Mouse (Mus musculus) midbrain, embryonic 13.5 days (tissue): ENCODE measurements at regions not wholly inside any gene's neighbourhood (a gene's known extent, or its start where the extent isn't known, plus 50 kb on each side); places are given as distances from the start of the nearest gene placed in this dataset.

Source experiments
- ATAC-seq: fragments of 200-750 bp; cut with Nextera tagmentation; 2 replicates; pipeline ENCODE4 v1.8.0; 2017; ENCODE audit warnings: mild to moderate bottlenecking, moderate TSS enrichment, moderate library complexity
- H3K27ac ChIP-seq: fragments of 300-500 bp; sonication (generic); 2 replicates; pipeline ENCODE4 v1.5.1; 2015; ENCODE audit warnings: inconsistent platforms, mild to moderate bottlenecking, moderate library complexity
- H3K27me3 ChIP-seq: fragments of 300-500 bp; sonication (generic); 2 replicates; pipeline ENCODE4 v1.6.1; 2015; ENCODE audit warnings: mild to moderate bottlenecking, inconsistent platforms
- H3K36me3 ChIP-seq: fragments of 300-500 bp; sonication (generic); 2 replicates; pipeline ENCODE4 v1.6.1; 2015; ENCODE audit warnings: mild to moderate bottlenecking, inconsistent platforms
- H3K4me1 ChIP-seq: fragments of 300-500 bp; sonication (generic); replicated peaks from 2 replicates; pipeline ENCODE4 v1.6.1; 2015; ENCODE audit warnings: inconsistent platforms
- H3K4me2 ChIP-seq: fragments of 300-500 bp; sonication (generic); replicated peaks from 2 replicates; pipeline ENCODE4 v1.6.1; 2015; ENCODE audit warnings: moderate library complexity, mild to moderate bottlenecking, inconsistent platforms
- H3K4me3 ChIP-seq: fragments of 300-500 bp; sonication (generic); replicated peaks from 2 replicates; pipeline ENCODE4 v1.5.1; 2015; ENCODE audit warnings: mild to moderate bottlenecking, inconsistent platforms
- H3K9ac ChIP-seq: fragments of 300-500 bp; sonication (generic); replicated peaks from 2 replicates; pipeline ENCODE4 v1.6.1; 2015; ENCODE audit warnings: mild to moderate bottlenecking, inconsistent platforms
- H3K9me3 ChIP-seq: fragments of 300-500 bp; sonication (generic); 2 replicates; pipeline ENCODE4 v1.6.1; 2016; ENCODE audit warnings: mild to moderate bottlenecking, inconsistent platforms
- WGBS: fragments of 180-500 bp; shearing (Covaris S2); methylation state at CpG from one replicate; pipeline ENCODE4 v1.1.7; 2015; 5-methylcytosine and 5-hydroxymethylcytosine counted together

GRCm38 (mm10) chr13:28787331-28787643 lies 166.2 kb downstream of the Sox4 start:
- WGBS, result 22% methylated on average over 3 of the region's 3 CpGs
- Histone ChIP-seq H3K27me3 (no peaks in the 10 kb centered on the region), H3K36me3 (no peaks in the 10 kb centered on the region), H3K4me1 (peaks cover 64% of the 10 kb centered on the region), H3K4me3 (no peak overlapping the region), H3K27ac (peak overlapping the region; percentile 71), H3K9me3 (no peaks in the 10 kb centered on the region), H3K4me2 (peak overlapping the region; percentile 26), H3K9ac (no peak overlapping the region)
- ATAC-seq, result no peak

- 10% methylated on average over 9 of the region's 9 CpGs for WGBS
- no peaks in the 10 kb centered on the region for H3K36me3 ChIP-seq
- H3K9me3 ChIP-seq, result no peaks in the 10 kb centered on the region
- peaks cover 65% of the 10 kb centered on the region for H3K4me1 ChIP-seq
- H3K4me2 ChIP-seq, result peak overlapping the region; percentile 26
- H3K9ac ChIP-seq, result no peak overlapping the region
- H3K27me3 ChIP-seq, result no peaks in the 10 kb centered on the region
- H3K4me3 ChIP-seq, result no peak overlapping the region
- peak; percentile 21; the same call in 1 of the 2 replicates for ATAC-seq
- H3K27ac ChIP-seq, result peak overlapping the region; percentile 71
These were observed 166.7 kb downstream of the Sox4 start for GRCm38 (mm10) chr13:28786629-28787330.

GRCm38 (mm10) chr13:28782497-28783246 lies 170.8 kb downstream of the Sox4 start:
- no peaks in the 10 kb centered on the region for H3K9me3 ChIP-seq
- H3K9ac ChIP-seq, result peak overlapping the region; percentile 52; the same call in 1 of the 2 replicates
- H3K4me3 ChIP-seq, result no peak overlapping the region
- 4% methylated on average over 10 of the region's 10 CpGs for WGBS
- peak overlapping the region; percentile 15 for H3K4me2 ChIP-seq
- no peaks in the 10 kb centered on the region for H3K27me3 ChIP-seq
- peak; percentile 61; the same call in 1 of the 2 replicates for ATAC-seq
- peak overlapping the region; percentile 94 for H3K27ac ChIP-seq
- no peaks in the 10 kb centered on the region for H3K36me3 ChIP-seq
- H3K4me1 ChIP-seq, result peaks cover 81% of the 10 kb centered on the region

- Histone ChIP-seq H3K9me3 (no peaks in the 10 kb centered on the region), H3K27ac (peak overlapping the region; percentile 94), H3K4me1 (peaks cover 78% of the 10 kb centered on the region), H3K27me3 (no peaks in the 10 kb centered on the region), H3K4me2 (peak overlapping the region; percentile 15), H3K4me3 (no peak overlapping the region), H3K36me3 (no peaks in the 10 kb centered on the region), H3K9ac (peak overlapping the region; percentile 52)
- peak; percentile 69 for ATAC-seq
- 5% methylated on average over 5 of the region's 5 CpGs for WGBS
These were observed 171.4 kb downstream of the Sox4 start for GRCm38 (mm10) chr13:28782081-28782480.

- WGBS, result 10% methylated on average over 5 of the region's 5 CpGs
These were observed 171.9 kb downstream of the Sox4 start for GRCm38 (mm10) chr13:28781660-28782059.

GRCm38 (mm10) chr13:28780462-28780861 lies 173.1 kb downstream of the Sox4 start:
- Histone ChIP-seq H3K27ac (peak overlapping the region; percentile 27; the same call in 1 of the 2 replicates), H3K4me1 (peaks cover 75% of the 10 kb centered on the region)

More at GRCm38 (mm10) chr13:28781660-28782059, 171.9 kb downstream of the Sox4 start:
- no peaks in the 10 kb centered on the region for H3K36me3 ChIP-seq
- no peak overlapping the region for H3K4me3 ChIP-seq
- H3K4me1 ChIP-seq, result peaks cover 73% of the 10 kb centered on the region
- no peaks in the 10 kb centered on the region for H3K9me3 ChIP-seq
- peak overlapping the region; percentile 15 for H3K4me2 ChIP-seq
- peak overlapping the region; percentile 94 for H3K27ac ChIP-seq
- ATAC-seq, result peak; percentile 27; the same call in 1 of the 2 replicates
- peak overlapping the region; percentile 52 for H3K9ac ChIP-seq
- no peaks in the 10 kb centered on the region for H3K27me3 ChIP-seq

GRCm38 (mm10) chr13:28775142-28775815 lies 178.2 kb downstream of the Sox4 start:
- Histone ChIP-seq H3K4me3 (no peak overlapping the region), H3K27me3 (no peaks in the 10 kb centered on the region), H3K4me1 (peaks cover 64% of the 10 kb centered on the region), H3K4me2 (peak overlapping the region; percentile 9), H3K9me3 (no peaks in the 10 kb centered on the region), H3K9ac (no peak overlapping the region; the same call in 1 of the 2 replicates), H3K27ac (peak overlapping the region; percentile 85), H3K36me3 (no peaks in the 10 kb centered on the region)
- peak; percentile 54 for ATAC-seq
- 19% methylated on average over 7 of the region's 7 CpGs for WGBS

More at GRCm38 (mm10) chr13:28780462-28780861, 173.1 kb downstream of the Sox4 start:
- Histone ChIP-seq H3K36me3 (no peaks in the 10 kb centered on the region), H3K27me3 (no peaks in the 10 kb centered on the region), H3K4me3 (no peak overlapping the region), H3K4me2 (no peak overlapping the region), H3K9me3 (no peaks in the 10 kb centered on the region), H3K9ac (no peak overlapping the region)
- 29% methylated on average over 5 of the region's 5 CpGs for WGBS
- no peak for ATAC-seq

GRCm38 (mm10) chr13:28774649-28775048 lies 178.9 kb downstream of the Sox4 start:
- Histone ChIP-seq H3K9ac (no peak overlapping the region), H3K4me2 (peak overlapping the region; percentile 9), H3K4me1 (peaks cover 64% of the 10 kb centered on the region), H3K4me3 (no peak overlapping the region), H3K9me3 (no peaks in the 10 kb centered on the region), H3K36me3 (no peaks in the 10 kb centered on the region), H3K27me3 (no peaks in the 10 kb centered on the region), H3K27ac (peak overlapping the region; percentile 85)
- WGBS, result 21% methylated on average over 7 of the region's 7 CpGs
- peak; percentile 78 for ATAC-seq

- no peak overlapping the region for H3K27ac ChIP-seq
- no peaks in the 10 kb centered on the region for H3K27me3 ChIP-seq
- H3K4me1 ChIP-seq, result peaks cover 69% of the 10 kb centered on the region
- ATAC-seq, result no peak
- H3K4me3 ChIP-seq, result no peak overlapping the region
- WGBS, result 93% methylated on average over 2 of the region's 2 CpGs
- H3K36me3 ChIP-seq, result no peaks in the 10 kb centered on the region
- H3K9me3 ChIP-seq, result no peaks in the 10 kb centered on the region
- no peak overlapping the region for H3K9ac ChIP-seq
- H3K4me2 ChIP-seq, result no peak overlapping the region
These were observed 180.0 kb downstream of the Sox4 start for GRCm38 (mm10) chr13:28773466-28773865.

GRCm38 (mm10) chr13:28770531-28770930 lies 183.0 kb downstream of the Sox4 start:
- no peak overlapping the region for H3K4me3 ChIP-seq
- ATAC-seq, result no peak
- H3K36me3 ChIP-seq, result no peaks in the 10 kb centered on the region; the same call in 1 of the 2 replicates
- no peaks in the 10 kb centered on the region for H3K27me3 ChIP-seq
- H3K9me3 ChIP-seq, result no peaks in the 10 kb centered on the region
- WGBS, result 30% methylated on average over 13 of the region's 13 CpGs
- peaks cover 56% of the 10 kb centered on the region for H3K4me1 ChIP-seq
- peak overlapping the region; percentile 65 for H3K27ac ChIP-seq
- peak overlapping the region; percentile 17 for H3K4me2 ChIP-seq
- no peak overlapping the region; the same call in 1 of the 2 replicates for H3K9ac ChIP-seq

- no peak for ATAC-seq
- peaks cover 51% of the 10 kb centered on the region for H3K4me1 ChIP-seq
- H3K27ac ChIP-seq, result peak overlapping the region; percentile 65; the same call in 1 of the 2 replicates
- H3K9ac ChIP-seq, result no peak overlapping the region
- WGBS, result 58% methylated on average over 4 of the region's 4 CpGs
- H3K4me2 ChIP-seq, result no peak overlapping the region
- no peak overlapping the region for H3K4me3 ChIP-seq
- H3K27me3 ChIP-seq, result no peaks in the 10 kb centered on the region
- H3K9me3 ChIP-seq, result no peaks in the 10 kb centered on the region
- H3K36me3 ChIP-seq, result no peaks in the 10 kb centered on the region; the same call in 1 of the 2 replicates
These were observed 183.5 kb downstream of the Sox4 start for GRCm38 (mm10) chr13:28770018-28770417.
